Mouse (Mus musculus) regulatory T cell (primary cell): Measurements from ENCODE around the gene 4930415O20Rik.

Experiments used
- in situ Hi-C: fragments of 300-600 bp; cut with MboI, MseI; formaldehyde crosslinking; loops from one replicate; pipeline ENCODE4 v1.15.1; 2025; ENCODE audit warnings: high pct_unique_total_duplicates

Gene 4930415O20Rik

GRCm38 (mm10) chr15:98568256-98569033 is 2.4 kb upstream of the 4930415O20Rik start:
- in situ Hi-C loops, result no loop called here

GRCm38 (mm10) chr15:98569216-98569615 is 1.6 kb upstream of the 4930415O20Rik start:
- in situ Hi-C loops, result no loop called here

GRCm38 (mm10) chr15:98569795-98570365 is 924 bp upstream of the 4930415O20Rik start:
- in situ Hi-C loops, result no loop called here

- in situ Hi-C loops, result no loop called here
These were observed 2.5 kb downstream of the 4930415O20Rik start for GRCm38 (mm10) chr15:98573293-98573692.

GRCm38 (mm10) chr15:98579310-98579709 is 8.5 kb downstream of the 4930415O20Rik start:
- in situ Hi-C loops, result no loop called here

GRCm38 (mm10) chr15:98579795-98580464 is 9.1 kb downstream of the 4930415O20Rik start:
- in situ Hi-C loops, result no loop called here

- in situ Hi-C loops, result no loop called here
These were observed 11.6 kb downstream of the 4930415O20Rik start for GRCm38 (mm10) chr15:98582410-98582809.

- in situ Hi-C loops, result no loop called here
These were observed 12.2 kb downstream of the 4930415O20Rik start for GRCm38 (mm10) chr15:98582996-98583395.

- in situ Hi-C loops, result loop anchor here (5.0 kb wide), 1 partner anchor 132 kb away; no protein-coding TSS in a partner anchor
These were observed 14.6 kb downstream of the 4930415O20Rik start for GRCm38 (mm10) chr15:98585421-98585820.

- in situ Hi-C loops, result loop anchor here (5.0 kb wide), 1 partner anchor 131 kb away; no protein-coding TSS in a partner anchor
These were observed 15.3 kb downstream of the 4930415O20Rik start for GRCm38 (mm10) chr15:98586141-98586540.

GRCm38 (mm10) chr15:98587751-98588150 is 16.9 kb downstream of the 4930415O20Rik start:
- in situ Hi-C loops, result loop anchor here (5.0 kb wide), 1 partner anchor 130 kb away; no protein-coding TSS in a partner anchor

GRCm38 (mm10) chr15:98589640-98590336 is 19.0 kb downstream of the 4930415O20Rik start:
- in situ Hi-C loops, result loop anchor here (5.0 kb wide), 1 partner anchor 128 kb away; no protein-coding TSS in a partner anchor

- in situ Hi-C loops, result no loop called here
These were observed 20.6 kb downstream of the 4930415O20Rik start for GRCm38 (mm10) chr15:98591396-98591795.

GRCm38 (mm10) chr15:98594193-98594592 is 23.4 kb downstream of the 4930415O20Rik start:
- in situ Hi-C loops, result no loop called here

GRCm38 (mm10) chr15:98595049-98595448 is 24.2 kb downstream of the 4930415O20Rik start:
- in situ Hi-C loops, result no loop called here

- in situ Hi-C loops, result no loop called here
These were observed 25.8 kb downstream of the 4930415O20Rik start for GRCm38 (mm10) chr15:98596609-98597008.

- in situ Hi-C loops, result no loop called here
These were observed 29.4 kb downstream of the 4930415O20Rik start for GRCm38 (mm10) chr15:98600036-98600709.

- in situ Hi-C loops, result no loop called here
These were observed 31.0 kb downstream of the 4930415O20Rik start for GRCm38 (mm10) chr15:98601832-98602190.

- in situ Hi-C loops, result no loop called here
These were observed 31.5 kb downstream of the 4930415O20Rik start for GRCm38 (mm10) chr15:98602191-98602881.

- in situ Hi-C loops, result no loop called here
These were observed 32.2 kb downstream of the 4930415O20Rik start for GRCm38 (mm10) chr15:98602921-98603458.
